Mouse (Mus musculus) forebrain, embryonic 16.5 days (tissue): ENCODE data around the gene Itga9. TPM values are rescaled to one million over a fixed set of nuclear protein-coding genes. Genes with fewer than 3 reads are reported as not detected.

Experiments used
- ATAC-seq: fragments of 200-750 bp; cut with Nextera tagmentation; 2 replicates; pipeline ENCODE4 v1.8.0; 2017; ENCODE audit warnings: mild to moderate bottlenecking, moderate library complexity
- H3K27ac ChIP-seq: fragments of 300-500 bp; sonication (generic); 2 replicates; pipeline ENCODE4 v1.5.1; 2014; ENCODE audit warnings: low read length, control low read depth
- H3K27me3 ChIP-seq: fragments of 300-500 bp; sonication (generic); replicated peaks from 2 replicates; pipeline ENCODE4 v1.6.1; 2014; ENCODE audit warnings: low read length; ENCODE audit not compliant: control insufficient read depth, insufficient read depth
- H3K36me3 ChIP-seq: fragments of 300-500 bp; sonication (generic); 2 replicates; pipeline ENCODE4 v1.6.1; 2014; ENCODE audit not compliant: control insufficient read depth, insufficient read depth
- H3K4me1 ChIP-seq: fragments of 300-500 bp; sonication (generic); replicated peaks from 2 replicates; pipeline ENCODE4 v1.6.1; 2014; ENCODE audit warnings: low read length; ENCODE audit not compliant: control insufficient read depth, insufficient read depth
- H3K4me2 ChIP-seq: fragments of 300-500 bp; sonication (generic); 2 replicates; pipeline ENCODE4 v1.6.1; 2014; ENCODE audit warnings: mild to moderate bottlenecking, low read length, control low read depth
- H3K4me3 ChIP-seq: fragments of 300-500 bp; sonication (generic); replicated peaks from 2 replicates; pipeline ENCODE4 v1.5.1; 2014; ENCODE audit warnings: mild to moderate bottlenecking, low read length, control low read depth
- H3K9ac ChIP-seq: fragments of 300-500 bp; sonication (generic); replicated peaks from 2 replicates; pipeline ENCODE4 v1.6.1; 2014; ENCODE audit warnings: low read depth, low read length, control low read depth
- H3K9me3 ChIP-seq: fragments of 300-500 bp; sonication (generic); 2 replicates; pipeline ENCODE4 v1.6.1; 2016; ENCODE audit warnings: low read length; ENCODE audit not compliant: control insufficient read depth
- WGBS: fragments of 180-500 bp; shearing (Covaris S2); extraction: QIAGEN DNeasy Blood & Tissue Kit; methylation state at CpG from one replicate; pipeline ENCODE4 v1.1.7; 2014; 5-methylcytosine and 5-hydroxymethylcytosine counted together
- polyA plus RNA-seq: library from polyadenylated mRNA; unstranded; fragments of >200 nt; fragmentation: Nextera tagmentation; extraction: Ambion mirVana; gene quantifications from 2 replicates; pipeline ENCODE4 v1.2.1, GENCODE M21; 2015

Itga9 gene
- polyA plus RNA-seq, 1 experiment from 2014 or later = 1.2 TPM

GRCm38 (mm10) chr9:118684343-118684742, 77.9 kb downstream of the Itga9 start:
- WGBS = 89% methylated on average over 9 of the region's 9 CpGs
- 0 out of 2 replicates have a peak, but pooled peaks have one; percentile 55 for ATAC-seq

GRCm38 (mm10) chr9:118686166-118686961, 79.9 kb downstream of the Itga9 start:
- no peak overlapping the region for H3K4me2 ChIP-seq
- H3K27ac ChIP-seq = no peak overlapping the region
- H3K36me3 ChIP-seq = no peaks in the 10 kb centered on the region
- H3K4me3 ChIP-seq = no peak overlapping the region
- H3K27me3 ChIP-seq = no peaks in the 10 kb centered on the region
- no peak for ATAC-seq
- 81% methylated on average over 9 of the region's 9 CpGs for WGBS
- H3K9me3 ChIP-seq = no peaks in the 10 kb centered on the region
- no peak overlapping the region for H3K9ac ChIP-seq
- peaks cover 5% of the 10 kb centered on the region; the same call in 1 of the 2 replicates for H3K4me1 ChIP-seq

More at GRCm38 (mm10) chr9:118684343-118684742, 77.9 kb downstream of the Itga9 start:
- Histone ChIP-seq H3K4me3 (no peak overlapping the region), H3K9ac (no peak overlapping the region), H3K36me3 (no peaks in the 10 kb centered on the region), H3K27me3 (no peaks in the 10 kb centered on the region), H3K4me2 (no peak overlapping the region), H3K27ac (no peak overlapping the region), H3K9me3 (no peaks in the 10 kb centered on the region), H3K4me1 (peaks cover 3% of the 10 kb centered on the region; the same call in 1 of the 2 replicates)

GRCm38 (mm10) chr9:118688248-118688647, 81.8 kb downstream of the Itga9 start:
- no peak overlapping the region for H3K9ac ChIP-seq
- no peak overlapping the region for H3K4me2 ChIP-seq
- H3K4me3 ChIP-seq = no peak overlapping the region
- no peak for ATAC-seq
- no peaks in the 10 kb centered on the region for H3K27me3 ChIP-seq
- WGBS = 87% methylated on average over 4 of the region's 4 CpGs
- H3K27ac ChIP-seq = no peak overlapping the region
- peaks cover 9% of the 10 kb centered on the region for H3K4me1 ChIP-seq
- no peaks in the 10 kb centered on the region for H3K36me3 ChIP-seq
- no peaks in the 10 kb centered on the region for H3K9me3 ChIP-seq

DNA sequence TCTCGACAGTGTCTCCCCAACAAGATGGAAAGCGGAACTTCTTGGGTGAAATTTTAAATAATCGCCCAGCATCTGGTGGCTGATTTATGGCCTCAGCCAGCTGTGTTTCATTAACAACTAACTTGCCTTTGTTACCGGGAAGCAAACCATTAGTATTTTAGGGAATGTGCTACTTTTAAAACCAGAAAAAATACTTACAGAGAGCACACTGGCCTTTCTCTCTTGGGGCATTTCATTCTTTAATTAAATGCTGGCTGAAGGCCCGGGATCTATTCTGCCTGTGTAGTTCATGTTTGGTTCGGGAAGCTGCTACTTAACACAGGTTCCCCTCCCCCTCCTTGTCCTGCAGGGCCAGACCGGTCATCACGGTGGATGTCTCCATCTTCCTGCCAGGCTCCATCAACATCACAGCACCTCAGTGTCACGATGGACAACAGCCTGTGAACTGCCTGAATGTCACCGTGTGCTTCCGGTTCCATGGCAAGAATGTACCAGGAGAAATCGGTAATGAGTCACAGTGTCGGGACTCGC, 82.5 kb downstream of the Itga9 start:
- no peak for ATAC-seq
- H3K9ac ChIP-seq = no peak overlapping the region
- no peak overlapping the region for H3K27ac ChIP-seq
- H3K36me3 ChIP-seq = no peaks in the 10 kb centered on the region
- peaks cover 16% of the 10 kb centered on the region for H3K4me1 ChIP-seq
- 55% methylated on average over 14 of the region's 14 CpGs for WGBS
- no peaks in the 10 kb centered on the region for H3K27me3 ChIP-seq
- no peaks in the 10 kb centered on the region for H3K9me3 ChIP-seq
- no peak overlapping the region for H3K4me3 ChIP-seq
- no peak overlapping the region for H3K4me2 ChIP-seq

DNA sequence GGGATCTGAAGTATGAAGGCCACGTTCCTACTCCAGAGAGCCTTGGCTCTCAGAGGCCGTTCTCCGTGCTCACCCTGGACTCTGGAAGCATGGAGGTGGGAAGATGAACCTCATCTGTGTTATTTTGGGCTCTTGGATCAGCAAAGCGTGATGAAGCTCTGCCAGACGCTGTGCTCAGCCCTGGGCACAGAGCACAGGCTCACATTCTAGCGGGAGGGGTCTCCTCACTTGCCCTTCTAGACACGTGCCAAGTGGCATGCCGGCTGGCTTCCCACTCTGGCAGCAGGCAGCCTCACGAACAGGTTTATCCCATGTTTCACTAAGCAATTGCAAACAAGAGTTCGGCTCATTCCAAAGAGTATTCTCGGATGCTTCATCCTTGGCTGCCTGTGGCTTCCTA, 86.8 kb downstream of the Itga9 start:
- no peak overlapping the region for H3K4me2 ChIP-seq
- H3K36me3 ChIP-seq = no peaks in the 10 kb centered on the region
- H3K27ac ChIP-seq = no peak overlapping the region
- no peaks in the 10 kb centered on the region for H3K27me3 ChIP-seq
- H3K9ac ChIP-seq = no peak overlapping the region
- no peaks in the 10 kb centered on the region for H3K9me3 ChIP-seq
- H3K4me3 ChIP-seq = no peak overlapping the region
- 59% methylated on average over 11 of the region's 11 CpGs for WGBS
- H3K4me1 ChIP-seq = peaks cover 17% of the 10 kb centered on the region
- ATAC-seq = peak; percentile 86

- no peak overlapping the region for H3K27ac ChIP-seq
- no peak for ATAC-seq
- no peak overlapping the region for H3K4me3 ChIP-seq
- H3K4me2 ChIP-seq = no peak overlapping the region
- no peaks in the 10 kb centered on the region for H3K27me3 ChIP-seq
- H3K36me3 ChIP-seq = no peaks in the 10 kb centered on the region
- no peaks in the 10 kb centered on the region for H3K9me3 ChIP-seq
- 72% methylated on average over 8 of the region's 8 CpGs for WGBS
- peaks cover 13% of the 10 kb centered on the region for H3K4me1 ChIP-seq
- no peak overlapping the region for H3K9ac ChIP-seq
Measured at GRCm38 (mm10) chr9:118694420-118694825, 87.9 kb downstream of the Itga9 start.

DNA sequence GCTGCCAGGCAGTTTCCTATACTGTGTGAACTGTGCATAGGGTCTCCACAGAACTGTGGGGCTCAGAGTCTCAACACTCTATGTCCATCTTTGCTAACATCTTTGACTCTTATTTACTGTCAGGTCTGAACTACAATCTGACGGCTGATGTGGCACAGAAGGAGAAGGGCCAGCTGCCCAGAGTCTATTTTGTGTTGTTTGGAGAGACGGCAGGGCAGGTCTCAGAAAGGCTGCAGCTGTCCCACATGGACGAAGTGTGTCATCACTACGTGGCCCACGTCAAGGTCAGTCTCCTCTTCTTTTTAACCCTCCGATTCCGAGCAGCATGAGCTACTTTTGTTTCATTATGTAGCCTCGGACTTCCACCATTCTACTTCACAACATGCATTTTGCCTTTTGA, 91.7 kb downstream of the Itga9 start:
- Histone ChIP-seq H3K4me3 (no peak overlapping the region), H3K27me3 (no peaks in the 10 kb centered on the region), H3K27ac (no peak overlapping the region), H3K4me2 (no peak overlapping the region), H3K4me1 (peaks cover 9% of the 10 kb centered on the region), H3K9ac (no peak overlapping the region), H3K36me3 (no peaks in the 10 kb centered on the region), H3K9me3 (no peaks in the 10 kb centered on the region)
- ATAC-seq = no peak
- 82% methylated on average over 8 of the region's 8 CpGs for WGBS

GRCm38 (mm10) chr9:118699716-118700115, 93.2 kb downstream of the Itga9 start:
- no peak for ATAC-seq
- no peaks in the 10 kb centered on the region for H3K36me3 ChIP-seq
- 93% methylated on average over 4 of the region's 4 CpGs for WGBS
- H3K27me3 ChIP-seq = no peaks in the 10 kb centered on the region
- H3K27ac ChIP-seq = no peak overlapping the region
- no peaks in the 10 kb centered on the region for H3K9me3 ChIP-seq
- no peak overlapping the region for H3K9ac ChIP-seq
- no peak overlapping the region for H3K4me3 ChIP-seq
- no peak overlapping the region for H3K4me2 ChIP-seq
- no peaks in the 10 kb centered on the region for H3K4me1 ChIP-seq

DNA sequence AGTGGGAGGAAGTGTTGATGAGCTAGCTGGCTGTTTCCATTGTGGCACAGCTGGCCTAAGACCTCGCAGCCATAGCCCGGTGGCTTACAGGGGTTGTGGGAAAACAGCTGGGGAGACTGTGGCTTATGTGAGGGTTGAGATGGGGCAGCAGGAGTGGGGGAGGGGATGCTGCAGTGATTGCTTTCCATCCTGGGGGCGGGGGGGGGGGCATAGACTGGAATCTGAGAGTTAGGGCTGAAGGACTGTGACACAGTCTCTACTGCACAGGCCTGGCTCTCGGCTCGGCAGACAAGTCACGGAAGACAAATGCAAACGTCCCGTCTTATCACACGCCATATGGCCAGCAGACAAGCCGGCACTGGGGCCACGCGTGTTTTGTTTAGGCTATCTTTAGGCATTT, 94.4 kb downstream of the Itga9 start:
- no peaks in the 10 kb centered on the region for H3K27me3 ChIP-seq
- no peaks in the 10 kb centered on the region for H3K36me3 ChIP-seq
- 60% methylated on average over 12 of the region's 12 CpGs for WGBS
- H3K4me3 ChIP-seq = no peak overlapping the region
- H3K4me1 ChIP-seq = peaks cover under 1% of the 10 kb centered on the region; the same call in 1 of the 2 replicates
- no peak overlapping the region for H3K9ac ChIP-seq
- no peak overlapping the region for H3K27ac ChIP-seq
- no peaks in the 10 kb centered on the region for H3K9me3 ChIP-seq
- ATAC-seq = no peak
- H3K4me2 ChIP-seq = no peak overlapping the region
